Comparison of ENCODE assay signal across 27 mouse cellular contexts in the genomic region with DNA sequence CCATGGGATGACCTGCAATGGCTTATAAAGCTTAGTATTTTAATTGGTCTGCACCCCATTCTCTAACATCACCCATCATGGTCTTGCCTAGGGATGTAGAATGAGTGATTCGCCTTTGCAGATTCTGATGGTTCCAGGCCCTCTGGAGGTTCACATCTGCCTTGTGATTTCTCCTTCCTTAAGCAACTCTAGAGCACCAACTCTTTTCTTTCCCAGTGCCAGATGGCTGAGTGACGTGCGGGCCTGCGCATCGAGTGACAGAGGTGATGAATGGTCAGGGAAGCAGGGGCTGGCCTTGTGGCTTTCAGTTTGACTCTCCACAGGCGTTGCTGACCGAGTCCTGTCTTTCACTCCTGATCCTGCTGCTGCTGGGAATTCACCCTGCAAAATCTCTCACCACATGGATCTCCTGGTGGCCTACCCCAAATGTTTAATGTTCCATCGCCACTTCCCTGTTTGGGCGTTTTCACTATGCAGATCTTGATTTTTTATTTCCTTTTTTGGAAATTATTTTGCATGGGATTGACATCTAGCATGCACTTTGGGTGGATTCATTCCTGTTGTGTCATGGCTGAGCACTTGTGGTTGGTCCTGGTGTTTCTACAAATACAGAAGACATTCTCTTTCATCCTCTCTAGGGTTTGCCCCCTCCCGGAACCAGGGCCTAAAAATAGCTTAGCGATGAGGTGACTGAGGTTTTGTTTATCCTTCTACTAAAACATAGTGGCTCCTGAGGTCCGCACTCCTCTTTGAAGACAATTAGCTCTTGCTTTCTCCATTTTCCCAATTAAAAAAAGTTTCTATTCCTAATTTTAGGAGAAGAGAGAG. TPM values are rescaled to one million over a fixed set of nuclear protein-coding genes. Genes with fewer than 3 reads are reported as not detected.
"Had no signal": no experiment of that assay in that cellular context is flagged by ENCODE, and none has a peak within 500 bp of the region (broad histone marks: within the 10 kb centered on the region; RNA-seq: fewer than 3 reads in every experiment).

No protein-coding gene starts in this region.

- H3K9me3 ChIP-seq: lung, embryonic 15.5 days; midbrain, embryonic 13.5 days; midbrain, embryonic 15.5 days; neural tube, embryonic 12.5 days had no signal

- DNase-seq: liver, postnatal 0 days; lung, adult 2 months; lung, postnatal 14 days; lung, postnatal 36 days; right cerebral cortex, adult 18-20 months; right cerebral cortex, postnatal 25 days; right cerebral cortex, postnatal 4 days; spleen, adult 18-20 months; thymus, adult 18-20 months; thymus, postnatal 14 days; thymus, postnatal 36 days had no signal

- H3K27me3 ChIP-seq: lung, embryonic 15.5 days; midbrain, embryonic 13.5 days; midbrain, embryonic 15.5 days; neural tube, embryonic 12.5 days had no signal

- H3K36me3 ChIP-seq: lung, embryonic 15.5 days; midbrain, embryonic 13.5 days; midbrain, embryonic 15.5 days; neural tube, embryonic 12.5 days had no signal

- H3K9ac ChIP-seq: liver, postnatal 0 days; lung, embryonic 15.5 days; midbrain, embryonic 13.5 days; midbrain, embryonic 15.5 days; neural tube, embryonic 12.5 days had no signal

- H3K4me2 ChIP-seq: lung, embryonic 15.5 days; midbrain, embryonic 11.5 days; midbrain, embryonic 13.5 days; midbrain, embryonic 15.5 days; neural tube, embryonic 12.5 days had no signal

- H3K4me3 ChIP-seq: lung, embryonic 15.5 days; megakaryocyte, embryonic 14.5 days; midbrain, embryonic 13.5 days; midbrain, embryonic 15.5 days; neural tube, embryonic 12.5 days had no signal

- H3K4me1 ChIP-seq: lung, embryonic 15.5 days; megakaryocyte, embryonic 14.5 days; midbrain, embryonic 13.5 days; midbrain, embryonic 15.5 days; neural tube, embryonic 12.5 days had no signal

- H3K27ac ChIP-seq: lung, embryonic 15.5 days; macrophage; midbrain, embryonic 13.5 days; midbrain, embryonic 15.5 days; neural tube, embryonic 12.5 days had no signal

RNA-seq across cellular contexts. Expression of gene Acsl6, which starts 9.4 kb away (rescaled TPM):
- total RNA-seq: monocyte, adult 5-6 weeks had no signal
- polyA plus RNA-seq: macrophage had no signal

RNA-seq across cellular contexts. Expression of gene Il3, which starts 27.1 kb away (rescaled TPM):
- total RNA-seq: megakaryocyte progenitor cell, adult 5-6 weeks; midbrain, postnatal 0 days; monocyte, adult 5-6 weeks; neutrophil, adult 5-6 weeks had no signal
- polyA plus RNA-seq: liver, postnatal 0 days; lung, adult 2 months; lung, embryonic 15.5 days; lung, postnatal 0 days; macrophage; midbrain, embryonic 11.5 days; midbrain, embryonic 13.5 days; midbrain, embryonic 15.5 days; midbrain, postnatal 0 days; neural tube, embryonic 12.5 days; neural tube, embryonic 14.5 days; small intestine, adult 2 months; stomach, embryonic 14.5 days; stomach, embryonic 16.5 days had no signal

RNA-seq across cellular contexts. Expression of gene Csf2, which starts 44.7 kb away (rescaled TPM):
- total RNA-seq: megakaryocyte progenitor cell, adult 5-6 weeks; midbrain, postnatal 0 days; monocyte, adult 5-6 weeks; neutrophil, adult 5-6 weeks had no signal
- polyA plus RNA-seq: liver, postnatal 0 days; macrophage; midbrain, embryonic 11.5 days; midbrain, embryonic 13.5 days; midbrain, embryonic 15.5 days; midbrain, postnatal 0 days; neural tube, embryonic 12.5 days; neural tube, embryonic 14.5 days; stomach, embryonic 14.5 days; stomach, embryonic 16.5 days had no signal
